Mouse (Mus musculus) lung, embryonic 15.5 days (tissue): ENCODE measurements around the gene Smok2b. TPM values are rescaled to one million over a fixed set of nuclear protein-coding genes. Genes with fewer than 3 reads are reported as not detected.
"Not testable (repeated sequence)": the region's sequence is repeated elsewhere in the genome, so short reads cannot be mapped to it uniquely, and the experiment has no call there.

Source experiments
- ATAC-seq: fragments of 200-750 bp; cut with Nextera tagmentation; 2 replicates; pipeline ENCODE4 v1.8.0; 2017; ENCODE audit warnings: moderate number of reproducible peaks, borderline replicate concordance; ENCODE audit not compliant: low FRiP score, low TSS enrichment; ENCODE audit errors: extremely low read depth
- H3K27ac ChIP-seq: fragments of 300-500 bp; sonication (generic); 2 replicates; pipeline ENCODE4 v1.5.1; 2015; ENCODE audit warnings: moderate library complexity, mild to moderate bottlenecking, inconsistent platforms
- H3K27me3 ChIP-seq: fragments of 300-500 bp; sonication (generic); 2 replicates; pipeline ENCODE4 v1.6.1; 2015; ENCODE audit warnings: inconsistent platforms
- H3K36me3 ChIP-seq: fragments of 300-500 bp; sonication (generic); 2 replicates; pipeline ENCODE4 v1.6.1; 2015; ENCODE audit warnings: inconsistent platforms
- H3K4me1 ChIP-seq: fragments of 300-500 bp; sonication (generic); 2 replicates; pipeline ENCODE4 v1.6.1; 2015; ENCODE audit warnings: inconsistent platforms
- H3K4me2 ChIP-seq: fragments of 300-500 bp; sonication (generic); 2 replicates; pipeline ENCODE4 v1.6.1; 2015; ENCODE audit warnings: inconsistent platforms, mild to moderate bottlenecking, moderate library complexity
- H3K4me3 ChIP-seq: fragments of 300-500 bp; sonication (generic); 2 replicates; pipeline ENCODE4 v1.5.1; 2015; ENCODE audit warnings: mild to moderate bottlenecking, inconsistent platforms
- H3K9ac ChIP-seq: fragments of 300-500 bp; sonication (generic); 2 replicates; pipeline ENCODE4 v1.6.1; 2015; ENCODE audit warnings: inconsistent platforms
- H3K9me3 ChIP-seq: fragments of 300-500 bp; sonication (generic); 2 replicates; pipeline ENCODE4 v1.6.1; 2016; ENCODE audit warnings: inconsistent platforms
- WGBS: fragments of 180-500 bp; shearing (Covaris S2); methylation state at CpG from one replicate; pipeline ENCODE4 v1.1.7; 2015; 5-methylcytosine and 5-hydroxymethylcytosine counted together
- polyA plus RNA-seq: library from polyadenylated mRNA; unstranded; fragments of >200 nt; fragmentation: Nextera tagmentation; extraction: Ambion mirVana; gene quantifications from 2 replicates; pipeline ENCODE4 v1.2.1, GENCODE M21; 2015

Gene Smok2b
- polyA plus RNA-seq, 1 experiment from 2014 or later, result not detected

DNA sequence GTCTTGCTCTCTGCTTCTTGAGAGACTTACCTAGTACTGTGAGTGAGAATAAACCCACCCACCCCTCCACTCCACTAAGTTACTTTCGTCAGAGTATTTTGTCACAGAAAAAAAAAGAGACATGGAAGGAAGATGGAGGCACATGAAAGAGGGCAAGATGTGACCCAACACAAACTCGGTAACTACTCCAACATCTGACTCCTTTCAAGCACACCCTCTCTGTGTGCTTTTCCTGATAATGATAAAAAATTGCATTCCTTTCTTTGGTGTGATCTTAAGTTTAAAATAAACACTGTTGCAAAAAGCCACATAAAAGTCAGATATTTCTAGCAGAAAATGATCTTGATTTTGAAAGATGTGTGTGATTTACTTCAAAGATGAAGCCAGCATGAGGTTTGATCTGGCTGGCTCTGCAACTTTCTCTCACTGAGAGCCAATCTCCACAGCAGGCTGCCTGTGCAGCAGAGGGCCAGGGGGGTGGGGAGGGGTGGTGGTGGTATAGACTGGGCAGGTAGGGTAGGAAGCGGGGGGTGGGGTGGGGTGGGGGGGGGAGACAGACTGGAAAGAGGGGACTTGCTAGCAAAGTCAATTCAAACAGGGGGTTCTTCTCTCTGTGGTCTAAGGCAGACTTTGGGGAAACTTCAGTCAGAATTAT lies 27.5 kb upstream of the Smok2b start:
- H3K4me3 ChIP-seq, H3K9ac ChIP-seq, H3K27ac ChIP-seq, H3K36me3 ChIP-seq, H3K4me2 ChIP-seq, H3K4me1 ChIP-seq, H3K27me3 ChIP-seq: not testable (repeated sequence)
- 84% methylated on average over 2 of the region's 3 CpGs for WGBS
- peaks cover 21% of the 10 kb centered on the region; the same call in 1 of the 2 replicates for H3K9me3 ChIP-seq
- peak; percentile 29; the same call in 1 of the 2 replicates for ATAC-seq

DNA sequence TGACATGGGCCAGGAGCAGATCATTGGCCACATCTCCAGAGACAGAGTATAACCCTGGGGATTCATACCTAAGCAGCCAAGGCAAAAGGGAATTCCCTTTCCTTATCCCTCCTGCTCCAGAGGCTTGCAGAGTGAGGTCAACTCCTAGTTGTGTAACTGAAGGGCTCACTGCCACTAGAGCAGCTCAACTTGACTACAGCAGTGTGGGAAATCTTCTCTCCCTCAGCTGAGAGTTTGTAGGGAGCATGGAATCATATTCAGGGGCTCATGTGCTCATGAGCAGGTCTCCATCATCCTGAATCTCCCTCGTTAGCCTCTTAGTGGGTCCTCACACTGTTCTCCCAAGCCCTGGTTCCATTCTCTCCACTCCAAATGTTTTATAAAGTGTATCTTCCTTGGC lies 24.8 kb upstream of the Smok2b start:
- ATAC-seq, H3K4me1 ChIP-seq, H3K9ac ChIP-seq, H3K27ac ChIP-seq, H3K36me3 ChIP-seq, H3K27me3 ChIP-seq, H3K4me2 ChIP-seq, H3K4me3 ChIP-seq: not testable (repeated sequence)
- 84% methylated on average over 1 of the region's 1 CpGs for WGBS
- peaks cover 27% of the 10 kb centered on the region for H3K9me3 ChIP-seq

DNA sequence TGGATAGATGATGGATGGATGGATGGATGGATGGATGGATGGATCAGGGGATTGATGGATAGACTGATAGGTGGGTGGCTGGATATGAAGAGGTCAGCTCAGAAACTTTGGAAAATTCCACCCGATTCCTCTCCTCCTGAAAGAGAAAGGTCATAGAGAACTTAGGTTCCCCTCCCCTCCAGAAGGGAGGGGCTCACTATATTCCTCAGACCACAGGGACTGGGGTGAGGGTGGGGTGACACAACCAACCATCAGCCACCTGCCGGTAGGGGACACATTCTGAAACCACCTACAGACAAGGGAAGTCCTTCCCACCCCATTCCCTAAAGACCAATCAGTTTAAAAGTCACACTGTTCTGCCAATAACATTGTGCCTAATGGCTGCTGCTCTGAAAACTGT lies 23.6 kb upstream of the Smok2b start:
- Histone ChIP-seq H3K4me2 (no peak overlapping the region), H3K27ac (no peak overlapping the region), H3K27me3 (no peaks in the 10 kb centered on the region), H3K9me3 (peaks cover 20% of the 10 kb centered on the region), H3K4me1 (no peaks in the 10 kb centered on the region), H3K4me3 (no peak overlapping the region), H3K36me3 (no peaks in the 10 kb centered on the region), H3K9ac (no peak overlapping the region)
- WGBS, result 89% methylated on average over 2 of the region's 2 CpGs
- ATAC-seq, result no peak

DNA sequence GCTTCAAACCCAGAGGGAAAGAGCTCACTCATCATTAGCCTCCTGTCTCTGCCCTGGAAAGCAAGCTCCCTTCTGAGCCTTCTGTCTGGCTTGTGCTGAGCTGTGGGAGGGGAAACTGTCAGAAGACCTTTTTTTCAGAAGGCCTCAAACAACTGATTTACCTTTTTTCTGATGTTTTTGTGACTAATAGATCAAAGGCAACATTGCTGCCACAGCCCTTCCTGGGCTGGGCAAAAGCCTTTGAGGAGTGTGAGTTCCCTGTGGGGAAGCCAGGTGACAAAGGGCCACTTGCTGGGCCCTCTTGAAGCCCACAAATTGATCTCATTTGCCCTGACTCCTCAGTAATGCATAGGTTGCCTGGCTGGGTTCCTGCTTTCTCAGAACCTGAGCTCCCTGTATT lies 21.6 kb upstream of the Smok2b start:
- H3K4me2 ChIP-seq, ATAC-seq, H3K27ac ChIP-seq, H3K27me3 ChIP-seq, H3K9ac ChIP-seq, H3K4me3 ChIP-seq, H3K36me3 ChIP-seq, H3K4me1 ChIP-seq: not testable (repeated sequence)
- peaks cover 29% of the 10 kb centered on the region for H3K9me3 ChIP-seq

DNA sequence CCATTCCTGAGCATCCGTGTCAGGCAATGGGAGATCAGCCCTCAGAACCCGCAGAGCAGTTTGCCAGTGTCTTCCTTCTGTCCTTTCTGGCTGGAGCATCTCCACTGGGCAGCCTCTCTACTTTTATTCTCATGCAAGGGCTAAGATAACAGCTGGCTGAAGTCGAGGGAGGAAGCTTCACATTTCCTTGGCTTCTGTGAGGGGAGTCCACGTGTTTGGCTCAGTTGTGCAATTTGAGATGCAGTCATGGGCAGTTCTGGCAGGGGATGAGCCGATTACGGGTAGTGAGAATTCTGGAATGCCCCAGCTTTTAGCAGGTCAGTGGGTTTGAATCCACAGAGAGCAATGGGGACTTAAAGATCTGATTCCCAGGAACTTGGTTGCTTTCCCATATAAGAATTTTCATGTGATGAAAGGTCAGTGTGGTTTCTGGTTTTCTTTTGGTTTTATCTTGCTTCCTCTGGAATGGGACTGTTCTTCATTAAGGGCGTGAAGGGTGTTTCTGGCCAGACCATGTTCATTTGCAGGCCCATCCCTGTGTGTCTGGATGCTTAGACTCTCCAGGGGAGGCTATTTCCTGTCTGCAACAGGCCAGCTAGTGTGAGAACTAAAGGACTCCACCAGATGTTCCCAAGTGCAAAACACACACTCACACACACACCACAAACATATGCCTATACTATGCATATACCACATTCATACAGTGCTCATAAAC lies 17.8 kb upstream of the Smok2b start:
- Histone ChIP-seq H3K9ac (no peak overlapping the region), H3K9me3 (peaks cover 54% of the 10 kb centered on the region), H3K4me3 (no peak overlapping the region), H3K4me1 (no peaks in the 10 kb centered on the region), H3K27ac (no peak overlapping the region), H3K4me2 (no peak overlapping the region), H3K27me3 (no peaks in the 10 kb centered on the region), H3K36me3 (no peaks in the 10 kb centered on the region)
- 61% methylated on average over 7 of the region's 7 CpGs for WGBS
- no peak for ATAC-seq

DNA sequence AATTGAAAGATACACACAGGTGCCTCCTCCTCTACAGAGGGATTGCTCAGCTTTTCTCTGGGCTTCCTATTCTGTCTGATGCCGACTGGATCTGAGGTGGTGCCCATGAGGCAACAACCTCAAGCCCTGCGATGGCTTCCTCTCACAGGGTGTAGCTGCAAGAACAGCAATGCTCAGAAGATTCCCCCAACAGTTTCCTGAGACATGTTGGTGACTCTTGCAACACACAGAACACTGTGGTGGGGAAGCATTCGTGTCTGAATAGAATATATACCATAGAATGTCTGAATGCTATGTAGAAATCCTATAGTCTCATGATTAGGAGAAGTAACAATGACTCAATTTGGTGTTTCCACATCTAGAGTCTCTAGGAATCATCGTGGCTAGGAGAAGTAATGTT lies 15.9 kb upstream of the Smok2b start:
- Histone ChIP-seq H3K9me3 (peaks cover 60% of the 10 kb centered on the region), H3K27ac (no peak overlapping the region), H3K9ac (no peak overlapping the region), H3K4me3 (no peak overlapping the region), H3K4me1 (no peaks in the 10 kb centered on the region), H3K4me2 (no peak overlapping the region), H3K36me3 (no peaks in the 10 kb centered on the region), H3K27me3 (no peaks in the 10 kb centered on the region)
- no peak for ATAC-seq
- 57% methylated on average over 4 of the region's 4 CpGs for WGBS

DNA sequence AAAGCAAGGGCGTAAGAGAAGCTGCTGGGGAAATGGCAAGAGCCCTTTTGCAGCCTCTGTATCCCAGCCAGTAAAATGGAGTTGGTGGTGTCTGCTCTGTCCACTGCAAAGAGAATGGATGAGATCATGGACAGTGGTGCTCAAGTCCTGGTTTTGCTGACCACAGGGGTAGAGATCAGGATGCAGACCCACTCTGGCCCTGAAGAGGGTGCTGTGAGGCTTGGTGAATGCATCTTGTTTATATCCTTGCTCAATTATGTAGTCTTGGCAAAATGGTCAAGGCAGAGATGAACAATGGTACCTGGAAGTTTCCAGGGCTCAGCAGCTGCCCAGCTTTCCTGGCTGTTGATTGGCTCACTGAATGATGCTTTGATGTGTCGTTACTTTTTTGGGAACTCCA lies 14.5 kb upstream of the Smok2b start:
- Histone ChIP-seq H3K4me1 (no peaks in the 10 kb centered on the region), H3K9me3 (peaks cover 56% of the 10 kb centered on the region), H3K4me3 (no peak overlapping the region), H3K27me3 (no peaks in the 10 kb centered on the region), H3K4me2 (no peak overlapping the region), H3K27ac (no peak overlapping the region), H3K36me3 (no peaks in the 10 kb centered on the region), H3K9ac (no peak overlapping the region)
- WGBS, result 74% methylated on average over 2 of the region's 2 CpGs
- no peak for ATAC-seq

DNA sequence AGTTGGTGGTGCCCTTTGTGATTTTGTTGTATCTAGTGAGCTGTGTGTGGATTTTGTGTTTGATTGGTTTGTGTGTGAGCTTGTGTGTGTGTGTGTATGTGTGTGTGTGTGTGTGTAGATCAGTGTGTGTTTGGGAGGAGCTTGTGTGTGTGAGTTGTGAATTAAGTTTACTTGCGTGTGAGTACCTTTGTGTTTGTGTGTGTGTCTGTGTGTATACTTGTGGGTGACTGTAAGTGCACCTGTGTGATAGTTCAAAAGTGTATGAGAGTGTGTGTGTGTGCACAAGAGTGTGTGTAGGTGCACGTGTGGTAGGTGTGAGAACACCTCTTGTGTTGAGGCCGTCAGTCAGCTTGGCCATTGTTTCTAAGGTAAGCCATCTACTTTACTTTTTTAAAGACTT lies 9.2 kb upstream of the Smok2b start, which contains the start of gene Smok2a:
Gene Smok2a (plus strand): TSS at position 301 of the 400 bp plus-strand sequence.
- no peak for ATAC-seq
- Histone ChIP-seq H3K27me3 (no peaks in the 10 kb centered on the region), H3K36me3 (no peaks in the 10 kb centered on the region), H3K9ac (no peak within 1 kb of the TSS), H3K4me2 (no peak within 1 kb of the TSS), H3K4me3 (no peak within 1 kb of the TSS), H3K27ac (no peak within 1 kb of the TSS), H3K9me3 (peaks cover 38% of the 10 kb centered on the region), H3K4me1 (no peaks in the 10 kb centered on the region)
- WGBS, result 77% methylated on average over 3 of the region's 3 CpGs

DNA sequence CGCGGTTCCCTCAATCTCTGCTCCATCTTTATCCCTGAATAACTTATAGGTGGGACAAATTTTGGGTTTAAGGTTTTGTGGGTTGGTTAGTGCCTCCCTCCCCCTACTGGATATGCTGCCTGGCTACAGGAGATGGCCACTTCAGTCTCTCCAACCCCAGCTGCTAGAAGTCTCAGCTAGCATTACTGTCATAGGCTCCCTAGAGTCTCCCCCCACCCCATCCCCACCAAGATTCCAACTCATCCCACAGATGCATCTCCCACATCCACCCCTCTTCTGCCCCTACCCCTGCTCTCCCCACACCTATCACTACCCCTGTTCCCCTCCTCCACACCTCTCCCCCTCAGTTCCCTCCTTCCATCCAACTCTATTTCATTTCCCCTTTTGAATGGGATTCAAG lies 8.1 kb upstream of the Smok2b start:
- H3K4me2 ChIP-seq, H3K4me1 ChIP-seq, H3K27me3 ChIP-seq, H3K27ac ChIP-seq, H3K4me3 ChIP-seq, H3K36me3 ChIP-seq, ATAC-seq, H3K9ac ChIP-seq: not testable (repeated sequence)
- peaks cover 36% of the 10 kb centered on the region for H3K9me3 ChIP-seq
- WGBS, result 88% methylated on average over 2 of the region's 2 CpGs

DNA sequence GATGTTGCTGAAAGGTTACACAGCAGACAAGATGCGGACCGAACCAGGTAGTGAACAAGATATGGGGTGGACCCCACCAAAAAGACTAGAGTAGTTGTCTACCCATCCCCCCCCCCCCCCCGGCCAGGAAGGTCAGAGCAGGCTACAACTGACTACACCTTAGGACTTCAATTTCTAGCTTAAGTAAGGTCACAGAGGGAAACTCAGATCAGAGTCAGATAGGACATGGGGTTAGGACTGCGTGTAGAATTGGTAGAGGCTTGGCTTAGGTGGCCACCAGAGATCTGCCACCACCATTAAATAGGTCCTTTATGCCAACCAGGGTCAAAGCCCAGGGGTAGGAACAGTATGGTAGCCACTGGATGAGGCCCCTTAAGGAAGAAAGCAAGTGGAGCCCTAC lies 9.4 kb downstream of the Smok2b start:
- H3K4me1 ChIP-seq, H3K27ac ChIP-seq, H3K4me3 ChIP-seq, H3K9ac ChIP-seq, H3K27me3 ChIP-seq, H3K4me2 ChIP-seq, H3K36me3 ChIP-seq: not testable (repeated sequence)
- peak; percentile 39 for ATAC-seq
- WGBS, result 81% methylated on average over 4 of the region's 4 CpGs
- peaks cover 20% of the 10 kb centered on the region for H3K9me3 ChIP-seq

DNA sequence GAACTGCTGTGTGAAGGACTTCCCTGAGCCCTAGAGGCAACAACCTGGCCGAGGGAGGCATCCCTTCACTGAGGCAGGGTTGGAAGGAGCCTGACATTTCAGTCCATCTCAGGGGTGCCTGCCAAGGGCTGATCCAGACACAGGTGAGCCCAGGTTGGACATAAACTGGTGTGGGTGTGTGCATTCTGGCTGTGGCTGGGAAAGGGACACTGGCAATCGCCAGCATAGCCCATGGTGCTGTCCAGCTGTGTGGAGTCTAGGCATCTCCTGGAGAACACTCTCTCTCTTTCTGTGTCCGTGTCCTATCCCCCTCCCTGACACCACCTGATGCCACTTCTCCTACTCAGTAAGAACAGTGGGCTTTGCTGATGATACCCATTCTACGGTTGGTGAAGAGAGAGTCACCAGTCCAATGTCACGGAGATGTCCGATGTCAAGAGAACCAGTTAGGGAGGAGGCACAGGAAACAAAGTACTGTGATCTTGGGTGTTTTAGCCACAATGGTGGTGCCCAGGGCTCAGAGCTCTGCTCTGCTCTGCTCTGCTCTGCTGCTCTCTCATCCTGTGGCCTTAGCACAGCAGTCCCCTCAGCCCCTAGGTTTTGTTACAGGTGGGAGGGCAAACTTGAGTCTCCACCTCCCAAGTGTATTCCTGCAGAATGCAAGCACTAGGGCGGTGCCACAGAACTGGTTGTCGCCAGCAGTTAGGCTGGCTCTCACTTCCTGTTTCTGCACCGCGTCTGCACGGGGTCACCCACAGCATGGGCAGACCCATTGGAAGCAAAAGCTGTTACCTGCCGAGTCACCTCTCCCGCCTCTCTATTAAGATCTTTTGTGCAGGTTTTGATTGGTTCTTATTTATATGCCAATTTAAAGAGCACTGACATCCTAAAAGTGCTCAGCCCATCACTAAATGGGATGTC lies 11.0 kb downstream of the Smok2b start:
- 83% methylated on average over 7 of the region's 13 CpGs for WGBS
- ATAC-seq, result peak; percentile 31; the same call in 1 of the 2 replicates
- H3K9me3 ChIP-seq, result peaks cover 12% of the 10 kb centered on the region

DNA sequence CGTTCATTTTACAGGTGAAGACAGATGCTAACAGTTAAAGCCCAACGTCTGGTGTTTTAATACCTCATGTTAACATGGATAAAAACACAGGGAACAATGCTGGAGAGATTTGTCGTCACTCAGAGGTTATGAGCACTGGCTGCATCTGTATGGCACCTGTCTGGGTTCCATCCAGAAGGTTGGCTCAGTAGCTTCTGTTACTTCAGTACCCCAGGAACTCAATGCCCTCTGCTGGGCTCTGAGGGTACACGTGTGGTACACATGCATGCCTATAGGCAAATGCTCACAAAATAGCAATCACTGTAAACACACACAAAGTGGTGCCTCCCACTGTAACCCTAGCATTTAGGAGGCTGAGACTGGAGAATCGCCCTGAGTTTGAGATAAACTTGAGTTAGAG lies 24.7 kb downstream of the Smok2b start:
- not testable (repeated sequence) for H3K9ac ChIP-seq, H3K4me2 ChIP-seq, H3K4me1 ChIP-seq, H3K27ac ChIP-seq, H3K4me3 ChIP-seq, ATAC-seq, H3K9me3 ChIP-seq, H3K36me3 ChIP-seq, H3K27me3 ChIP-seq
- 39% methylated on average over 1 of the region's 5 CpGs for WGBS

More for the DNA sequence above, 11.0 kb downstream of the Smok2b start:
- H3K27ac ChIP-seq, H3K36me3 ChIP-seq, H3K4me1 ChIP-seq, H3K27me3 ChIP-seq, H3K4me3 ChIP-seq, H3K9ac ChIP-seq, H3K4me2 ChIP-seq: not testable (repeated sequence)
